Mouse (Mus musculus): ENCODE measurements at regions not wholly inside any gene's neighbourhood (a gene's known extent, or its start where the extent isn't known, plus 50 kb on each side); places are given as distances from the start of the nearest gene placed in this dataset.

GRCm38 (mm10) chr9:61632602-61633001 is 260.4 kb downstream of the Tle3 start:
- no peak for DNase-seq (ENCODE audit: low read depth, low spot score)

GRCm38 (mm10) chr9:61631097-61631496 is 258.9 kb downstream of the Tle3 start:
- no peak for DNase-seq (ENCODE audit: low read depth, low spot score)

GRCm38 (mm10) chr9:61627801-61628574 is 255.8 kb downstream of the Tle3 start:
- DNase-seq (ENCODE audit: low read depth, low spot score) = no peak

GRCm38 (mm10) chr9:61622933-61623332 is 250.8 kb downstream of the Tle3 start:
- DNase-seq (ENCODE audit: low read depth, low spot score) = no peak

- no peak for DNase-seq (ENCODE audit: low read depth, low spot score)
These were observed 249.8 kb downstream of the Tle3 start for GRCm38 (mm10) chr9:61621939-61622338.

GRCm38 (mm10) chr9:61620786-61621185 is 248.6 kb downstream of the Tle3 start:
- no peak for DNase-seq (ENCODE audit: low read depth, low spot score)

- DNase-seq (ENCODE audit: low read depth, low spot score) = no peak
These were observed 247.9 kb downstream of the Tle3 start for GRCm38 (mm10) chr9:61620105-61620504.

- DNase-seq (ENCODE audit: low read depth, low spot score) = peak; percentile 71
These were observed 246.5 kb downstream of the Tle3 start for GRCm38 (mm10) chr9:61618510-61619249.

GRCm38 (mm10) chr9:61617979-61618378 is 245.8 kb downstream of the Tle3 start:
- no peak for DNase-seq (ENCODE audit: low read depth, low spot score)

GRCm38 (mm10) chr9:61615556-61615955 is 243.4 kb downstream of the Tle3 start:
- DNase-seq (ENCODE audit: low read depth, low spot score) = no peak

- DNase-seq (ENCODE audit: low read depth, low spot score) = no peak
These were observed 235.4 kb downstream of the Tle3 start for GRCm38 (mm10) chr9:61607576-61607975.

GRCm38 (mm10) chr9:61602353-61602978 is 230.3 kb downstream of the Tle3 start:
- no peak for DNase-seq (ENCODE audit: low read depth, low spot score)

- DNase-seq (ENCODE audit: low read depth, low spot score) = no peak
These were observed 229.7 kb downstream of the Tle3 start for GRCm38 (mm10) chr9:61601911-61602310.

GRCm38 (mm10) chr9:61597287-61597686 is 225.1 kb downstream of the Tle3 start:
- no peak for DNase-seq (ENCODE audit: low read depth, low spot score)

- no peak for DNase-seq (ENCODE audit: low read depth, low spot score)
These were observed 224.4 kb downstream of the Tle3 start for GRCm38 (mm10) chr9:61596410-61597108.

GRCm38 (mm10) chr9:61595170-61595967 is 223.2 kb downstream of the Tle3 start:
- no peak for DNase-seq (ENCODE audit: low read depth, low spot score)

GRCm38 (mm10) chr9:61593991-61594390 is 221.8 kb downstream of the Tle3 start:
- DNase-seq (ENCODE audit: low read depth, low spot score) = no peak

GRCm38 (mm10) chr9:61589727-61590299 is 217.6 kb downstream of the Tle3 start:
- DNase-seq (ENCODE audit: low read depth, low spot score) = no peak

GRCm38 (mm10) chr9:61583281-61584072 is 211.3 kb downstream of the Tle3 start:
- DNase-seq (ENCODE audit: low read depth, low spot score) = no peak

GRCm38 (mm10) chr9:61581046-61581445 is 208.9 kb downstream of the Tle3 start:
- no peak for DNase-seq (ENCODE audit: low read depth, low spot score)

Data from embryo, embryonic 11.5 days (tissue).